Mouse (Mus musculus): ENCODE data around the gene Dlg4.

DNA sequence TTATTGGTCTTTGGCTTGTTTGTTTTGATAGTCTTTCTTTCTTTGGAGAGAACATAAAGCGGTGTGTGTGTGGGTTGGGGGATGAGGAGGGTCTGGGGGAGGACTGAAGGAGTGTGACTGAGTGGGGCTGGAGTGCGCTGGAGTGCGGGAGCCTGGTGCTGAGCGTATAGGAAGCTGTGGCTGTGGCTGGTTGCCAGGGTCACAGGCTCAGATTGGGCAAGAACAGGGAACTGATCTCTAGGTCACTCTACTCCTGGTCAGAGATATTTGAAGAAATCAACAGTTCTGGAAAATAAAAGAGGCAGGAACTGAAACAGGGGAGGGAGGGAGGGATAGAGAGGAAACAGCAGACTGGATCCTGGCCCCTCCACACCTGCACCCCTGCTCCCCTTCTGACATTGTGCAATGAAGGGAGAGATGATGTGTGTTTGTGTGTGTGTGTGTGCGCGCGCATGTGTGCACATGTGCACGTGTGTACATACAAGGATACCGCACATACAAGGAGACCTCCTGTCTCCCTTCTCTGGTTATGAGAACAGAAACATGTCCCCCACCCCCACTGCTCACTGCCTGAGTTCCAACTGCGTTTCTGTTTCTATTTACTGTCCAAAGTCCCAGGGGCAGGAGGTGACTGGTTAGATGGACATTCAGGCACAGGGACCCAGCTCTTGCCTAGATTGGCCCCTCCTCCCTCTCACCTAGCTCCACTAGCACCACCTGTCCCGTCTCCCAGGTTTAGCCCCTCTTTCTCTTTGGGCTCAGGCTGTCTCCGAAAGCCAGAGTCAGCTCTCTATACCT lies 75.4 kb downstream of the Dlg4 start, which contains the start of gene Asgr2:
- no peak for TF ChIP-seq CTCF (IDR thresholded peaks at IDR 0.05; ENCODE audit: low read depth, low read length)
- TF ChIP-seq GATA1 (IDR thresholded peaks at IDR 0.05; ENCODE audit: borderline replicate concordance, low read length) = no peak
- TF ChIP-seq TAL1 (conservative IDR thresholded peaks at IDR 0.05; ENCODE audit: low read depth, low read length) = no peak
- no peak for TF ChIP-seq GATA2 (IDR thresholded peaks at IDR 0.05; ENCODE audit: borderline replicate concordance, low read depth, low read length)

Data from G1E (cell line).